Mouse (Mus musculus) cerebellum, adult 18-20 months (tissue): ENCODE measurements around the gene Sec22b.

Experiments
- DNase-seq, 2 experiments: peaks; one replicate each; pipeline ENCODE4 v3.0.0; 2021

Gene Sec22b

DNA sequence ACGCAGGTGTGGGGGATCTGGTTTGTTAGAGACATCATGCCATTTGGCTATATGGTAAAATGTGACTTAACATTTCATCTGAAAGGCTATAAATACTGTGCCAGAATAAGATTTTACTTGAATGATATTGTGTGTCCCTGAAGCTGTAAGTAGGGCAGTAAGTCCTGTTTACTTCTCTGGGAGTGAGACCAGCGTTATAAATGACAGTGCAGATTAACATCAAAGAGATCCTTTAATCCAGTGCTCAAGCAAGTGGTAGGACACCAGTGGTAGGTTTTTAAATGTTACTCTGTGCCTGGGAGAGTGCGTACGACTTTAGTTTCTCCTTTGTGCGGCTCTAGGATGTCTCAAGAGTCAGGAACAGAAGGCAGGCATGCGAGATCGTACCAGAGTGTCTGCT is 10.1 kb downstream of the Sec22b start:
- DNase-seq = no peak

DNA sequence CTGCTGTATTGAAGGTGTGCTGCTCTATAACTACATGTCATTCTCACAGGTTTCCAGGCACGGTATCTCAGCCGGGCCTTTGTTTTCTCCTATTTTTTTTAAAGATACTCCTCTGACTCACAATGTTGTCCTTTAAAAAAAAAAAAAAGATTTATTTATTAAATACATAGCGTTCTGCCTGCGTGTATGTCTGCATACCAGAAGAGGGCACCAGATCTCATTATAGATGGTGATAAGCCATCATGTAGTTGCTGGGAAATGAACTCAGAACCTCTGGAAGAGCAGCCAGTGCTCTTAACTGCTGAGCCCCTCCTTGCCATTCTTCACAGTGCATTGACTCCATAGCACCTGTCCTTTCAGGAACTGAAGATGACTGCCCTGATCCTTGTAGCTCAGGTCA is 14.1 kb downstream of the Sec22b start:
- DNase-seq = no peak

DNA sequence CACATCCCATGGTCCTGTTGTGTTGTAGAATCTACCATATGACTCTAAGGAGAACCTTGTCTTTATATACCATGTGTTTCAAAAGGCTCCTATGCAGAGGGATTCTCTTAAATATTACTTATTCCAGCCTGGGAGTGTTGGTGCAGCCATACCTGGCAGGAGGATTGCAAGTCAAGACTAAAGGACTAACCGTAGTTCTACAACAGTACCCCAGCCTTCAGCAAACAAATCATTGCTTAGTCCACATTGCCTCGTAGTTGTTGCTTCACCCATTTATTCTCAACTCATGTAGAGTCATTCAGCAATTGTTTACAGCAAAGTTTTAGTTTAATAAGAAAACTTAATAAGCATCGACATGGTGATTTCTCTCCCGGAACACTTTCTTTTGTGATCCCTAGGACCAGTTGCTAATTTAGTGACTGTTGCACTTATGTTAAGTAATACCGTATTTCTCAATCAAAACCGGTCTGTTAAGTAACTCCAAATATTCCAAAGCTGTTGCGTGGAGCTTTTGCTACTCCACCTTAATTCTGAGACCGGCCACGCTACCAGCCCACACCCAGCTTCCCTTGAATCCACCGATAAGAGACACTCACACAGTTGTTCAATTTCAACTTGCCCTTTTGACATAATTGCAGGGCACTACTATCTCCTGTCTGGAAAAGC is 18.0 kb downstream of the Sec22b start:
- DNase-seq = no peak

DNA sequence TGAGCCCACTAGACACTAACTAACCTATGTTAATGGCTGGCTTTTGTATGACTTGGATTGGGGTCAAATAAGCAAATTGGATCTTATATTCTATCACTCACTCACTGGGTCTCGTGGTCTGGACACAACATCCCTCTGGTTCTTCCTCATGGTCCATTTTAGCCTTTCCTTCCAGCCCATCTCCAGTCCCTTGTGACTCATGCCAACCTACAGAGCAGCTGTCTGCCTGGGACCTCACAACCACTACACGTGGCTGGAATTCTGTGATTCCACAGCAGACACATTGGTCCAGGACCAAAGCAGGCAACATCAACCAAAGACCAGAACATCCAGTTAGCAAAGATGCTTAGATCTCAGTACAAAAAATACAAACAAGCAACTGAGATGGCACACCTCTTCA is 24.3 kb downstream of the Sec22b start:
- DNase-seq = no peak

DNA sequence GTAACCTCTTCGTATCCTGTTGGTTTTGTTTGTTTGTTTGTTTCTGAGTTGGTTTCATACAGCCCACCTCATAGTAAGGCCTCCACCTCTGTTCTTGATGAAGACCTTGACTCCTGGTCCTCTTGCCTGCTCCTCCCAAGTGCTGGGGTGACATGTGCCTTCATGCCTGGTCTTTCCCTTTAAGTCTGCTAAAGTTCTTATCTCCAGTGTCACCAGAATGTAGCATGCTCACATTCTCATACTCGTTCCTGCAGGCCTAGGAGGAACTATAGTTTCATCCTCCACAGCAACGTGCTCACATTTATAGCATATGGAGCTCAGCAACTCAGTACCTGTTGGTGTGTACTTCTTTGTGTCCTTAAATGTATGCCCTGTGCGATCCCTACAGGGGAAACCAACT is 26.3 kb downstream of the Sec22b start:
- no peak for DNase-seq

DNA sequence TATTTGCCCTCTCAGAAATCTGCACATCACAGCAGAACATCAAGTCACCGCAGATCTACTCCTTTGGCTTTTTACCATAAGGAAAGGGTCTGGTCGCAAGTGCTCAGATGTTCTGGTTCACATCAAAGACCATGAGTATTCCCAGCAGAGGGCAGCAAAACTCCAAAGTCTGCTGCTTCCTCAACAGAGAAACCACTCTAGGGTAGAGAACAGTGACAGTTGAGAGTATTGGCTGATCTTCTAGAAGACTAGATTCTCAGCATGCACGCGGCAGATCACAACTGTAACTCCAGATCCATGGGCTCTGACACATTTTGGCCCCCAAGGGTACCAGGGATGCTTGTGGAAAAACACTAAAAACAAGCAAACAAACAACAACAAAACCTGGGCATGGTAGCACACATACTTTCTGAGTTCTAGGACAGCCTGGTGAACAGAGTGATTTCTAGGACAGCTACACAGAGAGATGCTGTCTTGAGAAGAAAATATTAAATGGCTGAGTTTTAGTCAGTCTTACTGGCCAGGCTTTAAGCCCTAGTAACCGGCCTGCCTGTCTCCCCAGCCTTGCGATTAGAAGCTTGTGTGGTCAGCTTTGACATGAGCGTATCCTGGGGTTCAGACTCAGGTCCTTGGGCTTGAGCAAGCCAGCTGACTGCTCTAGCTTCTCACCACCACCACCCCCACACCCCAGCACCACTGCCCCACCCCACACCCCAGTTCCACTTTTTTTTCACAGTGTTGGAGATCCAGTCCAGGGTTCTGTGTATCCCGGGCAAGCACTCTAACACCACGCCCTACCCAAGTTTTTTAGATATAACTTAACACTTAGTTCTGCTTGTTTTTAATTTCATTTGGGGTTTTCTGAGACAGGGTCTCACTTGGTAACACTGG is 28.2 kb downstream of the Sec22b start:
- peak; percentile 62 to 64 for DNase-seq

DNA sequence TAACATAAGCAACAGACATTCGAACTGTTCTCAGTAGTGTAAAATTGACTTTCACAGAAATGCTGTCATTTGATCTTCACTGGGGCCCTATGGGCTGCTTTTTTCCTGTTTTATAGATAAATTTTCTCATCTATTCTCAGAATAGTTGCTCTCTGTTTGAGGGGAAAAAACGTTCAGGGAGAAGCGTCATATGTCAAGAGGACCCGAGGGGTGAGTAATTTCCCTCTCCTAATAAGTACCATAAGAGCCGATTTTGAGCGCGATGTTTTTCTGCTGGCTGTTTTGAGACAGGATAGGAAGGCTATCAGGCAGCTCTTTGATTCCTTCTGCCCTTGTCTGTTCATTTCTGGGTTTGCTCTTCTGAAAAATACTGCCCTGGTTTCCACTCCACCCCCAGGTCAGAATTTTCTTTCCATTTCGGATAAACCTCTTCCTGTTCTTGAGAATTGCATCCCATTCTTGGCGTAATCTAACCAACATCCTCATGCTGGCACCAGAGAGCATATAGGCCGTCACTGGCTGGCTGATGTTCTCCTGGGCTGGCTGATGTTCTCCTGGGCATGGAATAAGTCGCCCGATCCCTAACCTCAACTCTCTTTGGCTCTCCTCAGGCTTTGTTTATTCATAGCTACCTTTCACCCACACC is 29.3 kb downstream of the Sec22b start:
- DNase-seq = no peak

DNA sequence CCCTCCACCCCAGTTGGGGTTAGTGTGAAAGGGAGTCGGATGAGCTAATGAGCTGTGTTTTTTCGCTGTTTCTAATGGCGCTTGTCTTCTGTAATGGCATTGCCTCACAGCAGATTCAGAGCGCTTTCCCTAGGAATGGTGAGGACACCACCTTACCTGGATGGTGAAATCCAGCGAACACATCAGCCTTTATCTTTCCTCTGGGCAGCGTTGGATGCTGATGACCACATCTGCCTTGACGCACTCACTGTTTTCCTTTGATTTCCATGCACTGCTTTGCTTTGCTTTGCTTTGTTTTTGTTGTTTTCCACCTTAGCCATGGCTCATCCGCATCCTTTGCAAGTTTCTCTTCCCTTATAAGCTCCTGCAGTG is 29.8 kb downstream of the Sec22b start:
- DNase-seq = no peak

DNA sequence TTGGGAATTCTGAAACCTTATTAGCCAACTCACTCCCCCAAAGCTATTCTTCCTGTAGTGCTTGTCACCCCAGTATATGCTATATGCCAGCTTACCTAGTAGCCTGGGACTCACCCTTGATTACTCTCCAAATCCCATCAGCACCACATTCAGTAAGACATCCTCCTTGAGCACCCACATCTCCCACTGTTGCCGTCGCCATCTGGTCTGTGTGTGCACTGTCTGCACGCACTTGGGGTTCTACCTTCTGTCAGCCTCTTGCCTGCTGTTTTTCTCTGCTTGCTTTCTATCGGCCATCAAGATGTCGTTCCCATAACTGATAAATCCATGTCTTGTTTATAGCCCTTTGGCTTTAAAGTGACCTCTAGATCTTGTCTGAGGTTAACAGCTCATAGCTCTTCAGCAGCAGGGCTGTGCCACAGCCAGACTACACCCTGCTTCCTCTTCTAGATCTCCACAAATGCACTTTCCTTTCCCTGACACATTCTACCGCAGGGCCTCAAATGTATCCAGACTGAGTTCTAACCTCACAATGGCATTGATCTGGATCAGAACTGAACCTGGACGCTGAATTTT is 30.4 kb downstream of the Sec22b start:
- DNase-seq = no peak

DNA sequence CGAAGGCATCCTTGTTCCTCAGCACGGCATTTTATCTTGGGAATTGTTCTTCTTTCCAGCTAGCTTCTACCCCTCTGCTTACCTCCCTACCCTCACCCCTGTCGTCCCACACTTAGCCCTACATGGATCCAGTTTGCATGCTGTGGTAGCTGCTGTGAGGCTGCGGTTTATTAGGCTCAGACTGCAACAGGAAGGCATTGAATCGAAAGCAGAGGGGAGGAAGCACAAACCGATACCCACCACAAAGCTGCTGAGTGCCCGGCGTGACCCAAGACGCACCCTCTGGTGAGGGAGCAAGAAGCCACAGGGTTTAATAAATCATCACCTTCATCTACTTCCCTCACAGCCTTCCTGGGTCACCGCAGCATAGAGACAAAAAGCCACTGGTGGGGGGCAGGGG is 31.1 kb downstream of the Sec22b start:
- no peak for DNase-seq

DNA sequence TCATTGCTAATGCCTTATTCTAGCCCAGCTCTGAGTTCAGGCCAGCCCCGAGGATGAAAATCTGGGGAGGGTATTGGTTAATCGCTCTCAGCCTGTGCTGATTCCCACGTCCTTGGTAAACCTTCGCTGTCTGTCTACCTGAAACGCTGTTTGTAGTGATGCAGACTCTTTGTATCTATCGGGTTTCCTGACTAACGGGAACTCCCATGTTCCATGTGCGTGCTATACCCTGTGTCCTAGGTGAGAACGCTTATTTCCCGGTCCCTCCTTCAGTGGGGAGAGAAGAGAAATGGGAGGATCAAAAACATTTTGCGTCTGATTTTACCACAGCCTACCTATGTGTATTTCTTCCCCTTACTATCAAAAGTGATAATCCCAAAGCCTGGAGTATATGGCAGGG is 31.8 kb downstream of the Sec22b start:
- DNase-seq = no peak

DNA sequence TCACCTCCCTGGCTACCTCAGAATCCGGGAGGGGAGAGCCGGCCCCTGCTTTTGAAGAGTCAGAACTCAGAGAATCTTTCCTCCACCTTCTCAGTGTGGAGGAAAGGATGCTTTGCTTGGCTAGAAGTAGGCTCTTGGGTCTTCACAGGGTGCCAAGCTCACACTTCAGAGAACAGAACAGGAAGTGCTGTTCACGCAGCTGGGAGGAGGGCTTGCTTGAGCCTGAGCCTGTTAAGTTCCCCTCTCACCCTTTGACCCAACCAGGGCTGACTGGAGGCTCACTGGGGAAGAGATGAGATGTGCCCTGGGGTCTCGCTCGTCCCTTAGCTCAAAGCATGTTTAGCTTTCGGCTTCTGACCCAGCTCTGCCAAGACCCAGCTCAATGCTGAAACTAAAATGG is 32.3 kb downstream of the Sec22b start:
- DNase-seq = no peak

DNA sequence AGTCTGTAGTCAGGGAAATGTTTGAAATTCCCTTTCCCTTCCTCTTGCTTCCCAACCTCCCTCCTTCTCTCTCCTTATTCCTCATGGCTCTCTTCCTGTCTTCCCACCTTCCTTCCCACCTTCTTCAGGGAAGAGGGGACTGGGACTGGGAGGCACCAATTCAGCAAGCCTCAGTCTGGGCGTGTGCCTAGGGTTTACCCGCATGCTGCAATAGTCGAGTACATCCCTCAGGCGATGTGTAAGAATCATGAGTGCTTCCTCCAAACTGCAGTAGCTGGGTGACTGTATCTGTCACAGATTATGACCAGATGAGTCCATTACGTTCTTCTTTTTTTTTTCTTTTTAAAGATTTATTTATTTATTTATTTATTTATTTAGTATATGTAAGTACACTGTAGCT is 32.8 kb downstream of the Sec22b start:
- DNase-seq = no peak

DNA sequence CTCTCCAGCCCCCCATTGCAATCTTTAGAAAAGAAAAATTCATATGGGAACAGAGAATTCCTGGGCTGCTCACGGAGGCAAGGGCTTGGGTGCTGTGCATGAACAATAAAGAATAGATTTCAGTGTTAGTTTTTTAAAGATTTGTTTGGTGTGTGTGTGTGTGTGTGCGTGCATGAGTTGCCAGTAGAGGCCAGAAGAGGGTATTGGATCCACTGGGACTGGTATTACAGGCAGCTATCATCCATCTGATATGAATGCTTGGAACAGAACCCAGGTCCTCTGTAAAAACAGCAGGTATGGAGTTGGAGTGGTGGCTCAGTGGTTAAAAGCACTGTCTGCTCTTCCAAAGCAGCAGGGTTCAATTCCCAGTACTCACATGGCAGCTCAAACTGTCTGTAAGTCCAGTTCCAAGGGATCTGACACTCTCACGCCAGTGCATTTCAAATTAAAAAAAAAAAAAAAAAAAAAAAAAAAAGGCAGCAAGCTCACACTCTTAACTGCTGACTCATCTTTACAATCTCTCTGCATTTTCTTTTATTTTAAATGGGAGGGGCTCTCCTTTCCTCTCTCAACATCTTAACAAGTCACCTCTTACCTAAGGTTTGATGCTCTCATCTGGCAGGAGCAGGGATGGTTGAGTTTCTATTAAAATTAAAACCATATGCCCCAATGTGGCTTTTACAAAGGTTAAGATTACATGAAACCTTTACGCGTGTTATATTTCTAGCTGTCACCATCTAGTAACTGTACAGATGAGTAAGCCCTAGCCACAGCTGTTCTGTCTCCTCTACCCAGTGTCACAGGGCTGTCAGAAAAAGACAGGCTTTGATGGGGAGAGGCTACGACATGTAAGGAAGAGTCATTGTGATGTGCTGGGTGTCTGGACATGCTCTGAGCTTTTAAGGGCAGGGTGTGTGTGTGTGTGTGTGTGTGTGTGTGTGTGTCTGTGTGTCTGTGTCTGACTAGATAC is 33.6 kb downstream of the Sec22b start:
- no peak for DNase-seq

DNA sequence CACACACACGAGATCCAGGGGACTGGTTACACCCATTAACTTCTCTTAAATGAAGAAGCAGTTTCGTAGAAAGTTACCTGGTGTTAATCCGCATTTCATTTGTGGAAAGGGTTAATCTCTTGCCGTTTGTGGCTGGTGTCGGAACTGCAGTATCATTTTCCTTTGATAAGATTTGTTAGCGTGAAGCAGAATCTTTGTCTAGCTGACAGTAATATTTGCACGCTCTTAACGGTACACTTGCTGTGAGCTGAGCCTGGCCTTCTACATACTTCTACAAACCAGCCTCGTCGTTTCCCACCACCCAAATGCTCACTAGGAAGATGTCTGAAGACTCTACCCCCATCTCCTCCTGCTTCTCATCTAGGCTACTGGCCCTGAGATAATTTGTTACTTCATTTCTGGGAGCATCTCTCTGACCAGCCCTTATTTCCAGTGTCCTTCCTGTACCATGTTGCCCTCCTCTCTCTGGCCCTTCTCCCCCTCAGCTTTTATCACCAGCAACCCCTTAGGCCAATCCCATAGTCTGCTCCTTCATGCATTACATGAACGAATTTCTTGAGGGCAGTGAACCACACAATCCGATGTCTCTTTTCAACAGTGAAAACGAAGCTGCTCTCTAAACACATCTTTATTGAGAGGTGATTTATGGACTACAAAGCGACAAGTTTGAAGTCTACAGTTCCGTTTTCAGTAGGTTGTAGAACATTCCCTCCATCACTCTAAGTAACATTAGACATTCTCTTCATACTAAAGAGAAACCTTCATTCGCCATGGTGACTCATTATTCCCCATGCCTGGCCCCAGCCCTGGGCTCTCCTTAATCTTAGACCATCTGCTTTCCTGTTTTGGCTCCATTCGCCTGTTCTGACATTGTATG is 36.3 kb downstream of the Sec22b start:
- DNase-seq = no peak

DNA sequence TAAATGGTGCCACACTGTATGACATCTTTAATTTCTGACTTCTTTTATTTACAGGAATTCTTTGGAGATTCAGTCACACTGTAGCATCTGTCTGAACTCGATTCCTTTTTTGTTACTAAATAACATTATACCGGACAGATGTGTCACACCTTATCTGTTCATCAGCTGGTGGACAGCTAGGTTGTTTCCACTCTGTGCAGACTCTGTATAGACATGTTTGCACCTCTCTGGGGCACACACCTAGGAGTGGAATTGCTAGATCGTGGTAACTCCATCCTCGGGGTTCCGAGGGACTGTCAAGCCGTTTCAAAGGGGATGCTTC is 36.9 kb downstream of the Sec22b start:
- no peak for DNase-seq

DNA sequence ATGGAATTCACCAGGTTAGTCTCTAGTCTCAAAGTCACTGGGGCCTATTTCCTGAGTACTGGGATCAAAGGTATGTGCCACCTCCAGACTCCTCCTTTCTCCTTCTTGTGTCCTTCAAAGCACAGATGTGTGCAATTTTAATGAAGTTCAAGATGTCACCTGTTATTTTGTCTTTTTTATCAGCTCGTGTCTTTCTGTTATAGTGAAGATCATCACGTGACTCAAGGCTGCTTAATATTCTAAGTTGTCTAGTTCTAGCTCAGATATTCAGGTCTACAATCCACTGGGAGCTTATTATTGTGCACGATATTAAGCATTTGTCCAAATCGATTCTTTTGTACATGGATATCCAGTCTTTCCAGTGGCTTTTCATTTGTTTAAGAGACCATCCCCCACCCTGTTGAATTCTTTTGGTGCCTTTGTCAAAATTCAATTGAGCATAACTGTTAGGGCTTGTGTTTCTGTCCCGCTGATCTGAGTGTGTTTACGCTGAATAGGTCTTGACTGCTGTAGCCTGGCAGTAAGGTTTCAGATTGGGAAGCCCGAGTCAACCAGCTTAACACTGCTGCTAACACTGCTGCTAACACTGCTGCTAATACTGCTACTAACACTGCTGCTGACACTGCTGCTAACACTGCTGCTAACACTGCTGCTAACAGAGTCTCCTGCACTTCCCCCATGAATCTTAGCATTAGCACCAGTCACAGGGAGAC is 38.0 kb downstream of the Sec22b start:
- no peak for DNase-seq

DNA sequence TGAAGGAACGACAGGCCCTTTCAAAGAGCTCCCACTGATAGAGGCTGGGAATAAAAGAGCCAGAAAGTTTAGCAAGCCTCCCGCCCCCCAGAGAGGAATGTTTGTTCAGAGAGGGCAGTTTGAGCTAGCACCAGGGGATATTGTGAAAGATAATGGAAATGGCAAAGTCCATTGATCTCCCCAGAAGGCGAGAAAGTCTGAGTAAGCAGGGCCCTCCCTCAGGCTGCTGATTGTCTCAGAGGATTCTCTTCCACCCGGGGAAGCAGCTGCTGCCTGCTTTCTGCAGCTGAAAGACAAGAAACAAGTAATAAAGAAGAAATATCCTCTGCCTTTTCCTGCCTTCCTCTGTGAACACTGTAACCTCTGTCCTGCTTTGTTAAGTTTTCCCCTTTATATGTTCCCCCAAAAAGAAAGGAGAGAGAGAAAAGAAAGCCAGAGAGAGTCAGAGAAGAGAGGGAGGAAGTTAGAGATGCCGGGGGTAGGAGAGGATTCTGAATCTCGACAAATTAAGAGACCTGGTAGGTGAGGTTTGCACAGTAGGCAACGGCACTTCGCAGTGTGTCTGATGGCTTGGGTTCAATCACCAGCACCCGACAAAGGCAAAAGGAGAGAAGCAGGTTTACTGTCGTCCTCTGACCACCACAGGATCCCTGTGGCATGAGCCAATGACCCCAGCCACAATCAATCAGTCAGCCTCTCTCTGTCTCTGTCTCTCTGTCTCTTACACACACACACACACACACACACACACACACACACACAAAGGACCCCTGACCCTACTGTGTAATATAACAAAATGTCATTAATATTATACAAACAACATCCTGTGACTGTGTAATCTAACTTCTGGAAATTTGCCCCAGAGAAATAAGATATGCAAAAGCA is 38.9 kb downstream of the Sec22b start:
- no peak for DNase-seq

DNA sequence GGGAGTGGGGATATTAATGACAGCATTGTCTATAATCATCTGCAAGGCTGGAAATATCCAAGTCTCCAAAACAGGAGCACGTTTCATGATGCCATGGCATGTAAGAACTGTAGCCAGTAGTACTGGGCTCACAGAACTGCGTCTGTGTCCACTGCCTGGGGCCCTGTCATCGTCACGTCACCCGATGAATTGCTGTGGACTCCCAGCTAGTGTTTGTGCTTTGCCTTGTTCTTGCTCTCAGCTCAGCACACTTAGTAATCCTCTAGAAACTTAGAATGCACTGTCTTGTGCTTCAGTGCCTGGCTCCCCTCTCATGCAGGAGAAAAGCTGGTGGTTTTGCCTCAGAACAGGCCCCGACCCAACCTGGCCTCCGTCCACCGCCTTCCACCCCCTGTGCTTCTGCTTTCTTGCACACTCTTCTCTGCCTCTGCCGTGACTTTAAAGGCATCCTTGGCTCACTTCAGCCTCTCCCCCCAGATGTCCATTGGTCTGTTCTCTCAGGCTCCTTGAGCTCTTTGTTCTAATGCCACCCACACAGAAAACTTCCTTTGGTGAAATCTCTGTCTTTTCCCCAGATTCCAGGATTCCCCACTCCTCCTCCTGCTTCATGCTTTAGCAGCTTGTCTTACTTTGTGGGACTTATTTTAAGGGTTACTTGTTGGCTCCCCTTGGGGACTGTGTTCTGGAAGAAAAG is 39.7 kb downstream of the Sec22b start:
- no peak for DNase-seq
